Mouse (Mus musculus): ENCODE data around the gene Krt77.

- TF ChIP-seq ZNF384 (IDR thresholded peaks at IDR 0.05; ENCODE audit: low read depth, low read length) (no peak), ZC3H11A (IDR thresholded peaks at IDR 0.05; ENCODE audit: borderline replicate concordance, low read depth, low read length) (no peak)
Measured at GRCm38 (mm10) chr15:101817875-101818274, 51.6 kb downstream of the Krt77 start, which contains the start of gene Krt2.

All from ES-E14 (cell line).